15 mouse cellular contexts compared by ENCODE assay signal in the genomic region with DNA sequence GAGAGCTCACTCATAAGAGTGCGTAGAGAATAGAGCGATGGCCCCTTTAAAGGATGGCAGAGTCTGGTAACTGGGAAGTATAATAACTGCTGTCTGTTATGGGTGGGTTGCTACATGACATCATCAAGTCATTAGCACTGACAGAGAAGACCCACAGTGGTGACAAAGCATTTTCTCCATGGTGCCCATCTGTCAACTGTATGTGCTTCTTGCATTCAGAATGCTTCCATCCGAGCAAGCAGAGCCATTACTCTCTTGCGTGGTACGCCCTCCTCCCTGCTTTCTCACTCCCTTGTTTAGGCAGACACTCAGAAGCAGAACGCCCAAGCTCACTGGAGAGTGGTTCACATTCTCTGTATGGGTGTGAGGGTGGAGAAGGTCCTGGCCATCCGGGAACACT.
DNase-seq lines count a peak whose midpoint lies in the region; ATAC-seq lines count a peak whose summit lies in the region.
"Had no signal": no experiment of that assay in that cellular context is flagged by ENCODE, and none has a peak within 500 bp of the region (broad histone marks: within the 10 kb centered on the region; RNA-seq: fewer than 3 reads in every experiment).

No protein-coding gene starts in this region.

- peak; percentile 65 for ATAC-seq in forebrain, embryonic 13.5 days
- no peak for ATAC-seq in forebrain, embryonic 11.5 days (replicated peaks; ENCODE audit: low FRiP score)
- peak; percentile 20; the same call in 1 of the 2 replicates for ATAC-seq in forebrain, embryonic 15.5 days (replicated peaks)
- ATAC-seq: liver, embryonic 12.5 days had no signal

- H3K4me1 ChIP-seq in forebrain, embryonic 13.5 days: peaks cover 17% of the 10 kb centered on the region
- peaks cover 2% of the 10 kb centered on the region; the same call in 1 of the 2 replicates for H3K4me1 ChIP-seq in forebrain, embryonic 11.5 days (replicated peaks; ENCODE audit: control insufficient read depth, insufficient read depth, low read length)
- peaks cover 14% of the 10 kb centered on the region for H3K4me1 ChIP-seq in forebrain, embryonic 15.5 days

- no peaks in the 10 kb centered on the region for H3K36me3 ChIP-seq in forebrain, embryonic 13.5 days (ENCODE audit: poor library complexity, severe bottlenecking)
- no peaks in the 10 kb centered on the region for H3K36me3 ChIP-seq in forebrain, embryonic 11.5 days (ENCODE audit: control insufficient read depth, insufficient read depth, low read length)
- no peaks in the 10 kb centered on the region for H3K36me3 ChIP-seq in forebrain, embryonic 15.5 days
- H3K36me3 ChIP-seq: liver, embryonic 12.5 days had no signal

- no peak overlapping the region for H3K4me3 ChIP-seq in forebrain, embryonic 13.5 days
- H3K4me3 ChIP-seq in forebrain, embryonic 11.5 days (ENCODE audit: low read depth, low read length): no peak overlapping the region
- no peak overlapping the region for H3K4me3 ChIP-seq in forebrain, embryonic 15.5 days
- H3K4me3 ChIP-seq: erythroblast, embryonic 14.5 days; liver, embryonic 12.5 days had no signal

- DNase-seq in forebrain, embryonic 11.5 days (ENCODE audit: low spot score): no peak
- peak; percentile 22 to 26 for DNase-seq in left cerebral cortex, postnatal 36 days (ENCODE audit: low spot score in 2 of 2)
- no peak for DNase-seq in left cerebral cortex, postnatal 4 days
- DNase-seq in layer of hippocampus, postnatal 36 days: peak; percentile 50
- no peak for DNase-seq in thymus, postnatal 10 days (ENCODE audit: low spot score in 2 of 2)
- DNase-seq in embryo, embryonic 11 days: no peak
- DNase-seq: B cell, adult 2 months; heart, postnatal 36 days; kidney, adult 9 months; thymus, postnatal 36 days had no signal

- peak overlapping the region; percentile 63 for H3K27ac ChIP-seq in forebrain, embryonic 13.5 days
- H3K27ac ChIP-seq in forebrain, embryonic 11.5 days (ENCODE audit: low read depth, low read length): no peak overlapping the region
- H3K27ac ChIP-seq in forebrain, embryonic 15.5 days (replicated peaks): peak overlapping the region; percentile 63
- H3K27ac ChIP-seq: liver, embryonic 12.5 days; macrophage had no signal

- WGBS in forebrain, embryonic 13.5 days: 76% methylated on average over 7 of the region's 7 CpGs
- 85% methylated on average over 7 of the region's 7 CpGs for WGBS in forebrain, embryonic 11.5 days
- whole genome bisulfite sequencing in forebrain, embryonic 15.5 days: 64% methylated on average over 7 of the region's 7 CpGs

- H3K4me2 ChIP-seq in forebrain, embryonic 13.5 days: no peak overlapping the region
- H3K4me2 ChIP-seq in forebrain, embryonic 11.5 days (ENCODE audit: low read depth, low read length, severe bottlenecking): no peak overlapping the region
- no peak overlapping the region for H3K4me2 ChIP-seq in forebrain, embryonic 15.5 days (replicated peaks)
- H3K4me2 ChIP-seq: liver, embryonic 12.5 days had no signal

- no peak overlapping the region for H3K9ac ChIP-seq in forebrain, embryonic 13.5 days
- no peak overlapping the region for H3K9ac ChIP-seq in forebrain, embryonic 11.5 days (ENCODE audit: low read length)
- H3K9ac ChIP-seq in forebrain, embryonic 15.5 days (replicated peaks): no peak overlapping the region
- H3K9ac ChIP-seq: liver, embryonic 12.5 days had no signal

- H3K27me3 ChIP-seq in forebrain, embryonic 13.5 days: no peaks in the 10 kb centered on the region
- no peaks in the 10 kb centered on the region for H3K27me3 ChIP-seq in forebrain, embryonic 11.5 days (ENCODE audit: control insufficient read depth, insufficient read depth, low read length)
- no peaks in the 10 kb centered on the region for H3K27me3 ChIP-seq in forebrain, embryonic 15.5 days

- intact Hi-C loops in left cerebral cortex, postnatal 36 days (cut with DNase I): no loop called here
- intact Hi-C loops in left cerebral cortex, postnatal 4 days (cut with DNase I): no loop called here

- H3K9me3 ChIP-seq in forebrain, embryonic 13.5 days (replicated peaks): no peaks in the 10 kb centered on the region
- H3K9me3 ChIP-seq in forebrain, embryonic 11.5 days (ENCODE audit: control insufficient read depth, low read length): no peaks in the 10 kb centered on the region
- no peaks in the 10 kb centered on the region for H3K9me3 ChIP-seq in forebrain, embryonic 15.5 days
- H3K9me3 ChIP-seq: liver, embryonic 12.5 days had no signal

Comparison
In these comparisons a context has a peak if more than half of its experiments do, and no peak if none do; other contexts are left out.
1. DNase-seq: peak in left cerebral cortex, postnatal 36 days (2 of 2) and layer of hippocampus, postnatal 36 days (2 of 2); none in forebrain, embryonic 11.5 days (single experiment), left cerebral cortex, postnatal 4 days (single experiment), thymus, postnatal 10 days (0 of 2) and embryo, embryonic 11 days (single experiment).